Mouse (Mus musculus): ENCODE measurements around the gene Sh3bgr.
A peak's percentile ranks its signal among the peaks of the same experiment; 100 is the strongest.

The Sh3bgr gene

GRCm38 (mm10) chr16:96209789-96210188, 9.5 kb downstream of the Sh3bgr start:
- no peak for DNase-seq (ENCODE audit: low read depth, low spot score)

- DNase-seq (ENCODE audit: low read depth, low spot score), result no peak
Observed at GRCm38 (mm10) chr16:96210856-96211255, 10.6 kb downstream of the Sh3bgr start.

- DNase-seq (ENCODE audit: low read depth, low spot score), result no peak
Observed at GRCm38 (mm10) chr16:96213027-96213426, 12.8 kb downstream of the Sh3bgr start.

GRCm38 (mm10) chr16:96221491-96221890, 21.2 kb downstream of the Sh3bgr start:
- no peak for DNase-seq (ENCODE audit: low read depth, low spot score)

- no peak for DNase-seq (ENCODE audit: low read depth, low spot score)
Observed at GRCm38 (mm10) chr16:96221959-96222358, 21.7 kb downstream of the Sh3bgr start.

- DNase-seq (ENCODE audit: low read depth, low spot score), result no peak
Observed at GRCm38 (mm10) chr16:96222452-96222851, 22.2 kb downstream of the Sh3bgr start.

- no peak for DNase-seq (ENCODE audit: low read depth, low spot score)
Observed at GRCm38 (mm10) chr16:96228438-96228837, 28.2 kb downstream of the Sh3bgr start.

GRCm38 (mm10) chr16:96229044-96229555, 28.9 kb downstream of the Sh3bgr start:
- DNase-seq (ENCODE audit: low read depth, low spot score), result no peak

GRCm38 (mm10) chr16:96230411-96230810, 30.2 kb downstream of the Sh3bgr start:
- DNase-seq (ENCODE audit: low read depth, low spot score), result peak; percentile 84

- no peak for DNase-seq (ENCODE audit: low read depth, low spot score)
Observed at GRCm38 (mm10) chr16:96231251-96231650, 31.0 kb downstream of the Sh3bgr start.

- DNase-seq (ENCODE audit: low read depth, low spot score), result no peak
Observed at GRCm38 (mm10) chr16:96231974-96232373, 31.7 kb downstream of the Sh3bgr start.

GRCm38 (mm10) chr16:96233996-96234395, 33.7 kb downstream of the Sh3bgr start:
- DNase-seq (ENCODE audit: low read depth, low spot score), result no peak

- DNase-seq (ENCODE audit: low read depth, low spot score), result peak; percentile 61
Observed at GRCm38 (mm10) chr16:96235366-96235970, 35.2 kb downstream of the Sh3bgr start, which contains the start of gene B3galt5. Gene B3galt5, plus strand, starts transcription at chr16:96235801.

- DNase-seq (ENCODE audit: low read depth, low spot score), result no peak
Observed at GRCm38 (mm10) chr16:96244496-96244895, 44.2 kb downstream of the Sh3bgr start.

GRCm38 (mm10) chr16:96249635-96250034, 49.4 kb downstream of the Sh3bgr start:
- no peak for DNase-seq (ENCODE audit: low read depth, low spot score)

- no peak for DNase-seq (ENCODE audit: low read depth, low spot score)
Observed at GRCm38 (mm10) chr16:96252146-96252545, 51.9 kb downstream of the Sh3bgr start.

- DNase-seq (ENCODE audit: low read depth, low spot score), result no peak
Observed at GRCm38 (mm10) chr16:96258429-96258828, 58.2 kb downstream of the Sh3bgr start.

GRCm38 (mm10) chr16:96271736-96272135, 71.5 kb downstream of the Sh3bgr start:
- no peak for DNase-seq (ENCODE audit: low read depth, low spot score)

- no peak for DNase-seq (ENCODE audit: low read depth, low spot score)
Observed at GRCm38 (mm10) chr16:96272929-96273619, 72.8 kb downstream of the Sh3bgr start.

- no peak for DNase-seq (ENCODE audit: low read depth, low spot score)
Observed at GRCm38 (mm10) chr16:96276596-96276995, 76.3 kb downstream of the Sh3bgr start.
